Mouse (Mus musculus) intestine, postnatal 0 days (tissue): ENCODE measurements around the gene Bcl2l13. TPM values are rescaled to one million over a fixed set of nuclear protein-coding genes. Genes with fewer than 3 reads are reported as not detected.

ENCODE experiments used
- ATAC-seq: fragments of 200-750 bp; cut with Nextera tagmentation; 2 replicates; pipeline ENCODE4 v1.8.0; 2017; ENCODE audit warnings: mild to moderate bottlenecking, moderate TSS enrichment, moderate library complexity
- H3K27ac ChIP-seq: fragments of 300-500 bp; sonication (generic); 2 replicates; pipeline ENCODE4 v1.5.1; 2014; ENCODE audit warnings: mild to moderate bottlenecking, low read depth, low read length, moderate library complexity
- H3K27me3 ChIP-seq: fragments of 300-500 bp; sonication (generic); replicated peaks from 2 replicates; pipeline ENCODE4 v1.6.1; 2014; ENCODE audit warnings: low read length, mixed read lengths; ENCODE audit not compliant: control insufficient read depth, insufficient read depth
- H3K36me3 ChIP-seq: fragments of 300-500 bp; sonication (generic); 2 replicates; pipeline ENCODE4 v1.6.1; 2014; ENCODE audit warnings: mild to moderate bottlenecking, moderate library complexity; ENCODE audit not compliant: control insufficient read depth, insufficient read depth
- H3K4me1 ChIP-seq: fragments of 300-500 bp; sonication (generic); replicated peaks from 2 replicates; pipeline ENCODE4 v1.6.1; 2014; ENCODE audit warnings: antibody characterized with exemption, low read length, mixed read lengths; ENCODE audit not compliant: control insufficient read depth, insufficient read depth
- H3K4me2 ChIP-seq: fragments of 300-500 bp; sonication (generic); replicated peaks from 2 replicates; pipeline ENCODE4 v1.6.1; 2014; ENCODE audit warnings: low read depth, mild to moderate bottlenecking, moderate library complexity
- H3K4me3 ChIP-seq: fragments of 300-500 bp; sonication (generic); 2 replicates; pipeline ENCODE4 v1.5.1; 2014; ENCODE audit warnings: low read depth, low read length
- H3K9ac ChIP-seq: fragments of 300-500 bp; sonication (generic); 2 replicates; pipeline ENCODE4 v1.6.1; 2014; ENCODE audit warnings: mild to moderate bottlenecking, low read depth, low read length
- H3K9me3 ChIP-seq: fragments of 300-500 bp; sonication (generic); 2 replicates; pipeline ENCODE4 v1.6.1; 2016; ENCODE audit warnings: mixed run types; ENCODE audit not compliant: control insufficient read depth
- CTCF ChIP-seq: sonication (generic); IDR thresholded peaks from 2 replicates; pipeline ENCODE4 v1.5.1; 2016; ENCODE audit warnings: low read depth, mild to moderate bottlenecking, control low read depth, antibody characterized with exemption, moderate library complexity
- WGBS: fragments of 180-500 bp; shearing (Covaris S2); extraction: QIAGEN DNeasy Blood & Tissue Kit; methylation state at CpG from one replicate; pipeline ENCODE4 v1.1.7; 2014; 5-methylcytosine and 5-hydroxymethylcytosine counted together
- polyA plus RNA-seq: library from polyadenylated mRNA; unstranded; fragments of >200 nt; fragmentation: Nextera tagmentation; extraction: Ambion mirVana; gene quantifications from 2 replicates; pipeline ENCODE4 v1.2.1, GENCODE M21; 2015

Gene Bcl2l13
- polyA plus RNA-seq, 1 experiment from 2014 or later, result 9.9 TPM

- no peak for ATAC-seq
- Histone ChIP-seq H3K9ac (no peak overlapping the region), H3K9me3 (no peaks in the 10 kb centered on the region), H3K4me2 (peak overlapping the region; percentile 65), H3K27ac (no peak overlapping the region), H3K36me3 (peaks cover 9% of the 10 kb centered on the region), H3K4me3 (peak overlapping the region; percentile 77; the same call in 1 of the 2 replicates), H3K27me3 (no peaks in the 10 kb centered on the region; the same call in 1 of the 2 replicates), H3K4me1 (no peaks in the 10 kb centered on the region)
- peak; percentile 44 for TF ChIP-seq CTCF
- 62% methylated on average over 10 of the region's 10 CpGs for WGBS
Measured at GRCm38 (mm10) chr6:120822937-120823614, 12.9 kb upstream of the Bcl2l13 start.

- H3K4me2 ChIP-seq, result no peak overlapping the region
- no peak for TF ChIP-seq CTCF
- no peak overlapping the region for H3K27ac ChIP-seq
- no peak overlapping the region for H3K9ac ChIP-seq
- 61% methylated on average over 1 of the region's 1 CpGs for WGBS
- no peaks in the 10 kb centered on the region for H3K9me3 ChIP-seq
- no peaks in the 10 kb centered on the region for H3K36me3 ChIP-seq
- no peak for ATAC-seq
- no peak overlapping the region for H3K4me3 ChIP-seq
- no peaks in the 10 kb centered on the region for H3K4me1 ChIP-seq
- H3K27me3 ChIP-seq, result no peaks in the 10 kb centered on the region; the same call in 1 of the 2 replicates
Measured at GRCm38 (mm10) chr6:120830056-120830455, 6.0 kb upstream of the Bcl2l13 start.

- Histone ChIP-seq H3K4me2 (no peak overlapping the region), H3K4me1 (no peaks in the 10 kb centered on the region), H3K9me3 (no peaks in the 10 kb centered on the region), H3K27ac (no peak overlapping the region), H3K27me3 (no peaks in the 10 kb centered on the region; the same call in 1 of the 2 replicates), H3K4me3 (no peak overlapping the region), H3K36me3 (no peaks in the 10 kb centered on the region), H3K9ac (no peak overlapping the region)
- TF ChIP-seq CTCF, result no peak
- WGBS, result 72% methylated on average over 4 of the region's 4 CpGs
- ATAC-seq, result no peak
Measured at GRCm38 (mm10) chr6:120830866-120831608, 5.0 kb upstream of the Bcl2l13 start.

- TF ChIP-seq CTCF, result no peak
- WGBS, result 33% methylated on average over 4 of the region's 4 CpGs
- no peaks in the 10 kb centered on the region for H3K36me3 ChIP-seq
- H3K9me3 ChIP-seq, result no peaks in the 10 kb centered on the region
- no peak overlapping the region for H3K27ac ChIP-seq
- no peaks in the 10 kb centered on the region; the same call in 1 of the 2 replicates for H3K27me3 ChIP-seq
- no peak for ATAC-seq
- H3K9ac ChIP-seq, result no peak overlapping the region
- H3K4me2 ChIP-seq, result no peak overlapping the region
- H3K4me1 ChIP-seq, result 0 out of 2 replicates have a peak, but pooled peaks cover 3% of the 10 kb centered on the region
- H3K4me3 ChIP-seq, result no peak overlapping the region
Measured at GRCm38 (mm10) chr6:120832097-120832496, 3.9 kb upstream of the Bcl2l13 start.

GRCm38 (mm10) chr6:120834766-120835321 is 1.2 kb upstream of the Bcl2l13 start:
- TF ChIP-seq CTCF, result no peak
- no peaks in the 10 kb centered on the region for H3K36me3 ChIP-seq
- no peak overlapping the region for H3K9ac ChIP-seq
- H3K27me3 ChIP-seq, result no peaks in the 10 kb centered on the region
- 0 out of 2 replicates have a peak, but pooled peaks cover 5% of the 10 kb centered on the region for H3K4me1 ChIP-seq
- 66% methylated on average over 4 of the region's 4 CpGs for WGBS
- no peaks in the 10 kb centered on the region for H3K9me3 ChIP-seq
- H3K27ac ChIP-seq, result no peak overlapping the region
- ATAC-seq, result no peak
- H3K4me2 ChIP-seq, result no peak overlapping the region
- no peak overlapping the region for H3K4me3 ChIP-seq
